Mouse (Mus musculus) lung, postnatal 14 days (tissue): Measurements from ENCODE around the gene Rnase12.
"Not testable (repeated sequence)": the region's sequence is repeated elsewhere in the genome, so short reads cannot be mapped to it uniquely, and the experiment has no call there.

Source experiments
- DNase-seq: peaks from one replicate; pipeline ENCODE4 v3.0.0; 2021

Gene Rnase12

GRCm38 (mm10) chr14:51015780-51016179, 41.7 kb downstream of the Rnase12 start:
- no peak for DNase-seq

- DNase-seq: not testable (repeated sequence)
Measured at GRCm38 (mm10) chr14:51014724-51015123, 42.7 kb downstream of the Rnase12 start.

GRCm38 (mm10) chr14:51009572-51009971, 47.9 kb downstream of the Rnase12 start:
- peak; percentile 33 for DNase-seq

- no peak for DNase-seq
Measured at GRCm38 (mm10) chr14:51008781-51009180, 48.7 kb downstream of the Rnase12 start.

- DNase-seq: peak; percentile 60
Measured at GRCm38 (mm10) chr14:51007914-51008713, 49.3 kb downstream of the Rnase12 start.

GRCm38 (mm10) chr14:51007152-51007801, 50.2 kb downstream of the Rnase12 start, which contains the start of gene Rnase10:
Gene Rnase10, plus strand, starts transcription at chr14:51007751.
- DNase-seq: no peak
